Mouse (Mus musculus): ENCODE data around the gene Smoc1. TPM values are rescaled to one million over a fixed set of nuclear protein-coding genes. Genes with fewer than 3 reads are reported as not detected.

Smoc1 gene
- polyA plus RNA-seq, 1 experiment from 2014 or later = 27.8 TPM

- Histone ChIP-seq H3K36me3 (replicated peaks) (no peaks in the 10 kb centered on the region), H3K4me1 (no peaks in the 10 kb centered on the region), H3K27ac (no peak overlapping the region), H3K4me3 (no peak overlapping the region), H3K9me3 (no peaks in the 10 kb centered on the region), H3K4me2 (no peak overlapping the region), H3K9ac (no peak overlapping the region), H3K27me3 (replicated peaks) (no peaks in the 10 kb centered on the region)
- WGBS = 88% methylated on average over 3 of the region's 3 CpGs
- ATAC-seq (replicated peaks) = no peak
Observed at GRCm38 (mm10) chr12:81188423-81188822, 161.8 kb downstream of the Smoc1 start.

DNA sequence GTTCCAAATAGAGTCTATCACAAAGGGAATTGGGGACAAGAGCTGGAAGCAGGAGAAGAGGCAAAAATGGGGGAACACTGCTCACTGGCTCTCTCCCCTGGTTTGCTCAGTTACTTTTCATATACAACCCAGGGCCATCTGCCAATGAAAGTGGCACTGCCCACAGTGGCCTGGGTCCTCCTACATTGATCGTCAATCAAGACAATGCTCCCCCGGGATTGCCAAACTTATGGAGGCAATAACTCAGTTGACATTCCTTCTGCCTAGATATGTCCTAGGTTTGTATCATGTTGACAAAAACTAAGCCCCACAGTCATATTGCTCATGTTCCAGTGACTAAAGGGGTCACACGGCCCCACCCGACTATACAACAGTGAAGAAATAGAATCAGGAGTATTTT is 162.4 kb downstream of the Smoc1 start:
- no peak overlapping the region for H3K4me2 ChIP-seq
- no peaks in the 10 kb centered on the region for H3K27me3 ChIP-seq (replicated peaks)
- no peaks in the 10 kb centered on the region for H3K4me1 ChIP-seq
- no peak for ATAC-seq (replicated peaks)
- no peaks in the 10 kb centered on the region for H3K36me3 ChIP-seq (replicated peaks)
- no peaks in the 10 kb centered on the region for H3K9me3 ChIP-seq
- WGBS = 90% methylated on average over 4 of the region's 4 CpGs
- no peak overlapping the region for H3K4me3 ChIP-seq
- no peak overlapping the region for H3K27ac ChIP-seq
- H3K9ac ChIP-seq = no peak overlapping the region

GRCm38 (mm10) chr12:81189636-81190035 is 163.0 kb downstream of the Smoc1 start:
- no peak for ATAC-seq (replicated peaks)
- no peaks in the 10 kb centered on the region for H3K36me3 ChIP-seq (replicated peaks)
- no peak overlapping the region for H3K4me3 ChIP-seq
- WGBS = 83% methylated on average over 1 of the region's 1 CpGs
- H3K9ac ChIP-seq = no peak overlapping the region
- no peaks in the 10 kb centered on the region for H3K4me1 ChIP-seq
- no peaks in the 10 kb centered on the region for H3K27me3 ChIP-seq (replicated peaks)
- H3K27ac ChIP-seq = no peak overlapping the region
- no peak overlapping the region for H3K4me2 ChIP-seq
- H3K9me3 ChIP-seq = no peaks in the 10 kb centered on the region

GRCm38 (mm10) chr12:81193968-81194367 is 167.4 kb downstream of the Smoc1 start:
- Histone ChIP-seq H3K36me3 (replicated peaks) (no peaks in the 10 kb centered on the region), H3K27me3 (replicated peaks) (no peaks in the 10 kb centered on the region), H3K27ac (no peak overlapping the region), H3K9ac (no peak overlapping the region), H3K4me1 (no peaks in the 10 kb centered on the region), H3K9me3 (no peaks in the 10 kb centered on the region), H3K4me2 (no peak overlapping the region), H3K4me3 (no peak overlapping the region)
- WGBS = 83% methylated on average over 2 of the region's 2 CpGs
- ATAC-seq (replicated peaks) = no peak

DNA sequence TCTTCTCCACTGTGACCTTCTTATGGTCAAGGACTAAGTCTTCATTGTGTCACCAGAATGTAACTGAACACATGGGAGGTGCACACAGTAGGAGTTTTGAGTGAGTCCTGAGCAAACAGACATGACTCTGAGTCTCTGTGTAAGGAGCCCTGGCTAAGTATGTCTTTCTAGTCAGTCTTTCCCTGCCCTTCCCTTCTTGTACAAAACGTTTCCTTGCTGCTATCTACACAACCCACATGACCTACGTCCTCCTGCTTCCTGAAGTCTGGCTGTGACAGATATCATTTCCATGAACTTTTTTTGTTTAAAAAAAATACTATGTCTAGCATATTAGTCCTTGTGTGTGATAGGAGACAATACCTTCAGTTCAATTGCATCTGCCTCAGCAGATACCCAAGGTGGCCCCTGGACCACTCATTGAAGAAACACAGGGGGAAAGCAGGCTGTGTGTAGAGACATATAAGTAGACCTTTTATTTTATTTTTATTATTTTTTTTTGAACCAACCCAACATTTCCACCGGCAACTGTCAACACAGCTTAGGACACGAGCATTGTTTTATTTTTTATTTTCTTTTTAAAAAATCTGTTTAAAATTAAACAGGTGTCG is 171.0 kb downstream of the Smoc1 start:
- H3K27ac ChIP-seq = no peak overlapping the region
- no peak overlapping the region for H3K4me3 ChIP-seq
- H3K9me3 ChIP-seq = no peaks in the 10 kb centered on the region
- H3K9ac ChIP-seq = no peak overlapping the region
- WGBS = 82% methylated on average over 5 of the region's 5 CpGs
- H3K27me3 ChIP-seq (replicated peaks) = no peaks in the 10 kb centered on the region
- peaks cover 3% of the 10 kb centered on the region; the same call in 1 of the 2 replicates for H3K4me1 ChIP-seq
- no peak for ATAC-seq (replicated peaks)
- H3K36me3 ChIP-seq (replicated peaks) = no peaks in the 10 kb centered on the region
- no peak overlapping the region for H3K4me2 ChIP-seq

GRCm38 (mm10) chr12:81199280-81199955 is 172.8 kb downstream of the Smoc1 start:
- Histone ChIP-seq H3K4me2 (peak overlapping the region; percentile 31), H3K9ac (0 out of 2 replicates have a peak overlapping the region, but pooled peaks have one; percentile 2)
- WGBS = 27% methylated on average over 23 of the region's 23 CpGs

GRCm38 (mm10) chr12:81203226-81203625 is 176.6 kb downstream of the Smoc1 start:
- no peak for ATAC-seq (replicated peaks)
- Histone ChIP-seq H3K4me3 (no peak overlapping the region), H3K9ac (no peak overlapping the region), H3K27ac (no peak overlapping the region), H3K4me1 (peaks cover 10% of the 10 kb centered on the region), H3K36me3 (replicated peaks) (no peaks in the 10 kb centered on the region), H3K4me2 (no peak overlapping the region), H3K27me3 (replicated peaks) (no peaks in the 10 kb centered on the region), H3K9me3 (no peaks in the 10 kb centered on the region)
- 0% methylated on average over 1 of the region's 1 CpGs for WGBS

More at GRCm38 (mm10) chr12:81199280-81199955, 172.8 kb downstream of the Smoc1 start:
- H3K4me3 ChIP-seq = no peak overlapping the region
- H3K9me3 ChIP-seq = no peaks in the 10 kb centered on the region
- peaks cover 10% of the 10 kb centered on the region for H3K4me1 ChIP-seq
- no peaks in the 10 kb centered on the region for H3K36me3 ChIP-seq (replicated peaks)
- no peaks in the 10 kb centered on the region for H3K27me3 ChIP-seq (replicated peaks)
- ATAC-seq (replicated peaks) = peak; percentile 91
- no peak overlapping the region for H3K27ac ChIP-seq

GRCm38 (mm10) chr12:81205619-81206560 is 179.3 kb downstream of the Smoc1 start:
- Histone ChIP-seq H3K27me3 (replicated peaks) (no peaks in the 10 kb centered on the region), H3K4me1 (peaks cover 8% of the 10 kb centered on the region)
- 20% methylated on average over 6 of the region's 6 CpGs for WGBS

DNA sequence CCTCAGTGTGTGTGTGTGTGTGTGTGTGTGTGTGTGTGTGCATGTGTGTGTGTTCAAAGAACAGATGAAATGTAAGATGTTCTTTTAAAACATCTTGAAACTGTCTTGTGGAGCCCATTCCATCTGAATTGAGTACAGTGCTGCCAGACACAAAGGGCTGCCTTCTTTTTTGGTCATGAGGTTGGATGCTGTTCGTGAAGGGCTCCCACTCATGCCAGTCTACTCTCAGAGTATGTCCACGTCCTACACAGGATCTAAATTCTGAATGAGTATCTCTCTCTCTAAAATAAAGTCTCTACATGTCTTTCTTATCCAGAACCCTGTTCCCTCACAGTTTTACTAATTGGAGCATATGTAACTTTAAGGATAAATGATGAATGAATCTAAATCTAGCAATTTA is 182.0 kb downstream of the Smoc1 start:
- H3K27me3 ChIP-seq (replicated peaks) = no peaks in the 10 kb centered on the region
- no peak overlapping the region for H3K4me3 ChIP-seq
- no peaks in the 10 kb centered on the region; the same call in 1 of the 2 replicates for H3K4me1 ChIP-seq
- no peaks in the 10 kb centered on the region for H3K9me3 ChIP-seq
- no peak overlapping the region for H3K9ac ChIP-seq
- 81% methylated on average over 2 of the region's 2 CpGs for WGBS
- no peak overlapping the region for H3K27ac ChIP-seq
- H3K36me3 ChIP-seq (replicated peaks) = no peaks in the 10 kb centered on the region
- no peak for ATAC-seq (replicated peaks)
- H3K4me2 ChIP-seq = no peak overlapping the region

More at GRCm38 (mm10) chr12:81205619-81206560, 179.3 kb downstream of the Smoc1 start:
- Histone ChIP-seq H3K9ac (no peak overlapping the region), H3K4me3 (no peak overlapping the region), H3K27ac (no peak overlapping the region), H3K4me2 (no peak overlapping the region), H3K9me3 (no peaks in the 10 kb centered on the region), H3K36me3 (replicated peaks) (no peaks in the 10 kb centered on the region)
- no peak for ATAC-seq (replicated peaks)

GRCm38 (mm10) chr12:81219339-81219738 is 192.7 kb downstream of the Smoc1 start:
- no peaks in the 10 kb centered on the region for H3K36me3 ChIP-seq (replicated peaks)
- no peaks in the 10 kb centered on the region for H3K9me3 ChIP-seq
- no peak for ATAC-seq (replicated peaks)
- no peaks in the 10 kb centered on the region for H3K4me1 ChIP-seq
- no peaks in the 10 kb centered on the region for H3K27me3 ChIP-seq (replicated peaks)
- H3K4me2 ChIP-seq = no peak overlapping the region
- H3K9ac ChIP-seq = no peak overlapping the region
- no peak overlapping the region for H3K4me3 ChIP-seq
- no peak overlapping the region for H3K27ac ChIP-seq
- WGBS = 72% methylated on average over 4 of the region's 4 CpGs

GRCm38 (mm10) chr12:81223276-81223675 is 196.7 kb downstream of the Smoc1 start:
- H3K4me3 ChIP-seq = no peak overlapping the region
- WGBS = 87% methylated on average over 2 of the region's 2 CpGs
- no peak for ATAC-seq (replicated peaks)

DNA sequence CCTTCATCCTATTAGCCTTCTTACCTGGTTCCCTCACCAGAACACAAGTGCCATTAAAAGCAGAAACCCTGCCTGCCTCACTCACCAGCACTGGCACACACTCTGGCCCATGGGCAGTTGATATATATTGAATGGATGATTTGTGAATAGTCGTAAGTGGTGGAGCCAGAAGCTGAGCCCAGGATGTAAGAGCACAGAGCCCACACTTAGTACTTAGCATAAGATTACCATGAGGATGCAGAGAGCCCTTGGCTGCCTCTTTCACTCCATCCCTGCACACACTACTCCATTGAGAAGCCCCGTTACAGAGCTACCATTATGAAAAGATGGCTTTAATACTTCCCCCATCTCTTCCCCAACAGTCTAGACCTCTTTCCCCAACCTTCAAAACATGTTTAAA is 198.2 kb downstream of the Smoc1 start:
- no peak overlapping the region for H3K4me2 ChIP-seq
- 66% methylated on average over 2 of the region's 2 CpGs for WGBS
- ATAC-seq (replicated peaks) = no peak

More at GRCm38 (mm10) chr12:81223276-81223675, 196.7 kb downstream of the Smoc1 start:
- H3K9me3 ChIP-seq = no peaks in the 10 kb centered on the region
- H3K4me2 ChIP-seq = no peak overlapping the region
- H3K36me3 ChIP-seq (replicated peaks) = no peaks in the 10 kb centered on the region
- H3K27me3 ChIP-seq (replicated peaks) = no peaks in the 10 kb centered on the region
- peaks cover 26% of the 10 kb centered on the region for H3K4me1 ChIP-seq
- no peak overlapping the region for H3K27ac ChIP-seq
- H3K9ac ChIP-seq = no peak overlapping the region

More for the DNA sequence above, 198.2 kb downstream of the Smoc1 start:
- H3K4me1 ChIP-seq = peaks cover 31% of the 10 kb centered on the region
- H3K9me3 ChIP-seq = no peaks in the 10 kb centered on the region
- no peak overlapping the region for H3K27ac ChIP-seq
- H3K4me3 ChIP-seq = no peak overlapping the region
- H3K27me3 ChIP-seq (replicated peaks) = no peaks in the 10 kb centered on the region
- no peaks in the 10 kb centered on the region for H3K36me3 ChIP-seq (replicated peaks)
- H3K9ac ChIP-seq = no peak overlapping the region
